Mouse (Mus musculus) megakaryocyte, embryonic 14.5 days (primary cell): ENCODE measurements around the gene Hs3st4. TPM values are rescaled to one million over a fixed set of nuclear protein-coding genes. Genes with fewer than 3 reads are reported as not detected.

Experiments
- H3K27me3 ChIP-seq: replicated peaks from 2 replicates; pipeline ENCODE3; 2012; ENCODE audit warnings: inconsistent platforms
- H3K36me3 ChIP-seq: replicated peaks from 2 replicates; pipeline ENCODE3; 2012; ENCODE audit warnings: low read length, inconsistent platforms, mixed read lengths
- H3K4me1 ChIP-seq: 2 replicates; pipeline ENCODE4 v1.6.1; 2012; ENCODE audit warnings: inconsistent platforms
- H3K4me3 ChIP-seq: replicated peaks from 2 replicates; pipeline ENCODE3; 2012; ENCODE audit warnings: moderate library complexity, mild to moderate bottlenecking, inconsistent platforms
- H3K9me3 ChIP-seq: 2 replicates; pipeline ENCODE4 v1.6.1; 2012; ENCODE audit warnings: inconsistent platforms
- FLI1 ChIP-seq: IDR thresholded peaks from 2 replicates; pipeline ENCODE4 v1.6.1; 2012; ENCODE audit warnings: low read length, inconsistent platforms, mixed read lengths
- GATA1 ChIP-seq: IDR thresholded peaks from 3 replicates; pipeline ENCODE4 v1.6.1; 2012; ENCODE audit warnings: mixed read lengths, low read length, inconsistent platforms, borderline replicate concordance
- polyA plus RNA-seq: library from polyadenylated mRNA; stranded (reverse); fragments of >175 nt; gene quantifications from 2 replicates; pipeline ENCODE4 v1.2.3, GENCODE M21; 2012; ENCODE audit warnings: low replicate concordance; ENCODE audit not compliant: insufficient read depth

Hs3st4 gene
- polyA plus RNA-seq, 1 experiment, result not detected

- TF ChIP-seq FLI1, result no peak
- Histone ChIP-seq H3K4me1 (no peaks in the 10 kb centered on the region), H3K36me3 (no peaks in the 10 kb centered on the region), H3K4me3 (no peak overlapping the region), H3K27me3 (no peaks in the 10 kb centered on the region), H3K9me3 (no peaks in the 10 kb centered on the region)
Observed at GRCm38 (mm10) chr7:124129019-124129418, 146.3 kb downstream of the Hs3st4 start.

- no peaks in the 10 kb centered on the region for H3K27me3 ChIP-seq
- H3K4me3 ChIP-seq, result no peak overlapping the region
- no peaks in the 10 kb centered on the region for H3K9me3 ChIP-seq
- H3K36me3 ChIP-seq, result no peaks in the 10 kb centered on the region
- no peaks in the 10 kb centered on the region for H3K4me1 ChIP-seq
- TF ChIP-seq FLI1, result no peak
- TF ChIP-seq GATA1, result no peak
Observed at GRCm38 (mm10) chr7:124131312-124131711, 148.6 kb downstream of the Hs3st4 start.

DNA sequence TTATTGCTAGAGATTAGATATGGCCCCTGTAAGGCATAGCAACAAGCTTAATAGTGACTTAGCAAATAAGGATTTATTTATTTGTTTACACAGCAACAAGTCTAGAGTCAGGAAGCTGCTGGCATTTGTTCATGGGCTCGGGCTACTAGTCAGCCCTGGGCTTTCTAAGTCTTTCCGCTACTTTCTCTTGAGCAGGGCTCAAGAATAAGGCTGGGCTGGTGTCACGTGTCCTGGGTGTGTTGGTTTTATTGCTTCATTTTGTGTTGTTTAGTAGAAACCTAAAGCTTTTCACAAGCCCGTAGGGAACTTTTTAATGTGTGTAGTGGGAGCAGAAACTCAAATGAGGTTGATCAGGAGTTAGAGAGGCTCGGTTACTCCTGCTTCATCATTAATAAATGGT, 153.5 kb downstream of the Hs3st4 start:
- Histone ChIP-seq H3K4me3 (no peak overlapping the region), H3K27me3 (no peaks in the 10 kb centered on the region), H3K36me3 (no peaks in the 10 kb centered on the region), H3K9me3 (no peaks in the 10 kb centered on the region), H3K4me1 (no peaks in the 10 kb centered on the region)
- TF ChIP-seq GATA1, result no peak
- TF ChIP-seq FLI1, result no peak

DNA sequence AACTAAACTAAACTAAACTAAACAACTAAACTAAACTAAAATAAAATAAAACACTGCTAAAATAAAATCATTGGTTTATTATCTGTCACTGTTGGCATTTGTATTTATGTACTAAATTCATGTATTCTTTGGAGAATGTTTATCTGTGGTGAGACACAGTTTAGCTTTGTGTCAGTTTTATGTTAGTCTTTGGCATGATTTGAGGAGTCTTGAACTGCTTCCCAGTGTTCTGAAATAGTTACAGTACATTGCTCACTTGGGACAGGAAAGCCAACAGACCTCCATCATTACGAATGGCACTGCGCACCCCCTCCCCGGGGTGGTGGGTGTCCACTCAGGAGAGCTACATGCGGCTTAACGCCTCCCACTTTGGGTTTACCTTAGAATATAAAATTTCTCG, 158.6 kb downstream of the Hs3st4 start:
- TF ChIP-seq FLI1 (no peak), GATA1 (no peak)
- Histone ChIP-seq H3K27me3 (no peaks in the 10 kb centered on the region), H3K4me1 (no peaks in the 10 kb centered on the region), H3K4me3 (no peak overlapping the region), H3K36me3 (no peaks in the 10 kb centered on the region), H3K9me3 (peaks cover 4% of the 10 kb centered on the region)

DNA sequence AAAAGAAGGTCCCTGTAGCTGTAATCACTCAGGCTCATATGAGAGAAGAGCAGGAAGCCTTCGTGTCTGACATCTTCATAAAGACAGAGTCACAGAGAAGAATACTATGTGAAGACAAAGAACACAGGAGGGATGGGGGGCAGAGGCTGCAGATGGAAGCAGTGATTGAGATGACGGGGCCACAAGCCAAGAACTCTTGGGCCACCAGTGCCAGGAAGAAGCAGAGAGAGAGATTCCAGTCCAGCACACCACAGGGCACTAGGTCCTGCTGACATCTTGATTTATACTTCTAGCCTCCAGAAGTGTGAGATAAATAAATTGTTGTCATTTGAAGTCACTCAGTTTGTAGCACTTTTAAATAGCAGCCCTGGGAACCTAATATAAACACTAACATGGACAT, 168.2 kb downstream of the Hs3st4 start:
- H3K4me1 ChIP-seq, result no peaks in the 10 kb centered on the region
- no peak overlapping the region for H3K4me3 ChIP-seq
- TF ChIP-seq FLI1 (no peak), GATA1 (no peak)

GRCm38 (mm10) chr7:124163301-124163700, 180.6 kb downstream of the Hs3st4 start:
- H3K4me3 ChIP-seq, result no peak overlapping the region
- no peak for TF ChIP-seq GATA1
- TF ChIP-seq FLI1, result no peak
- no peaks in the 10 kb centered on the region for H3K27me3 ChIP-seq
- no peaks in the 10 kb centered on the region for H3K36me3 ChIP-seq
- H3K4me1 ChIP-seq, result no peaks in the 10 kb centered on the region
- H3K9me3 ChIP-seq, result no peaks in the 10 kb centered on the region

More for the DNA sequence above, 168.2 kb downstream of the Hs3st4 start:
- Histone ChIP-seq H3K9me3 (peaks cover 17% of the 10 kb centered on the region), H3K27me3 (no peaks in the 10 kb centered on the region), H3K36me3 (no peaks in the 10 kb centered on the region)

DNA sequence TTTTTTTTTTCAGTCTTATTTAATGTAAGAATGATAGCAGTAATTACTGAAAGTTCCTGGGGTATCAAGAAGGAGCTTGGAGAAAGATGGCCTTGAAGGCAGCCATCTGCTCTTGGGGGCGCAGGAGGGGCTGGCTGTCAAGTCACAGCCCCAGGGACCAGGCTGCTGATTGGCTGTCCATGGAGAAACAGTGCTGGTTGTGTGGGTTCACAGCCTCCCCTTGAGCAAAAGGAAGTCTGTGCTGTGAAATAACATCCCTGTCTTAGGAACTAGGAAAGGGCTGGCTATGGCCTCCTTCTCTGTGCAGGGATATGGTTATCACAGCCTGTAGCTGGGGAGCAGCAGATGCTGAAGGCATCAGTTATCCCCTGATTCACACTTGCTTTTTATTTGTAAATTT, 183.6 kb downstream of the Hs3st4 start:
- no peak overlapping the region for H3K4me3 ChIP-seq
- H3K9me3 ChIP-seq, result peaks cover 3% of the 10 kb centered on the region; the same call in 1 of the 2 replicates
- H3K27me3 ChIP-seq, result no peaks in the 10 kb centered on the region
- no peaks in the 10 kb centered on the region for H3K4me1 ChIP-seq
- no peak for TF ChIP-seq GATA1
- no peak for TF ChIP-seq FLI1
- no peaks in the 10 kb centered on the region for H3K36me3 ChIP-seq

DNA sequence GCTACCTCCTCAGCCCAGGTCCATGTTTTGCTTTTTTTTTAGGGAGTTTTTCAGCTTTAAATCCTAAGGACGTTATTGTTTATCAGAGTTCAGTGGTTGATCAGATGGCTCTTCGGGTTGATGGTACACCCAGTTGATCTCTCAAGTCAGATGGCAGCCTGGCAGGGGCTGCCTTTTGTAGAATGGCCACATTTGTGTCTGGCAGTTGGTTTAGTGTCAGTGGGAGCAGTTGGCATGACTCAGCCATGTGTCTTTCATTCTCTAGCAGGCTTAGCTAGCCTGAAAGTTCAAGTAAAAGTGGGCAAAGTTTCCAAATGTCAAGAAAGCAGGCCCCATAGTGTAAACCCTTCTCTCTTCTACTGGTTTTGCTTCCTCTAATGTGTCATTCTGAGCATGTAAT, 186.1 kb downstream of the Hs3st4 start:
- TF ChIP-seq FLI1 (no peak), GATA1 (no peak)
- Histone ChIP-seq H3K36me3 (no peaks in the 10 kb centered on the region), H3K4me1 (no peaks in the 10 kb centered on the region), H3K27me3 (no peaks in the 10 kb centered on the region), H3K4me3 (no peak overlapping the region), H3K9me3 (peaks cover 3% of the 10 kb centered on the region; the same call in 1 of the 2 replicates)

GRCm38 (mm10) chr7:124170001-124170400, 187.3 kb downstream of the Hs3st4 start:
- Histone ChIP-seq H3K4me3 (no peak overlapping the region), H3K27me3 (no peaks in the 10 kb centered on the region), H3K9me3 (peaks cover 3% of the 10 kb centered on the region; the same call in 1 of the 2 replicates), H3K36me3 (no peaks in the 10 kb centered on the region), H3K4me1 (no peaks in the 10 kb centered on the region)
- TF ChIP-seq GATA1 (no peak), FLI1 (no peak)

DNA sequence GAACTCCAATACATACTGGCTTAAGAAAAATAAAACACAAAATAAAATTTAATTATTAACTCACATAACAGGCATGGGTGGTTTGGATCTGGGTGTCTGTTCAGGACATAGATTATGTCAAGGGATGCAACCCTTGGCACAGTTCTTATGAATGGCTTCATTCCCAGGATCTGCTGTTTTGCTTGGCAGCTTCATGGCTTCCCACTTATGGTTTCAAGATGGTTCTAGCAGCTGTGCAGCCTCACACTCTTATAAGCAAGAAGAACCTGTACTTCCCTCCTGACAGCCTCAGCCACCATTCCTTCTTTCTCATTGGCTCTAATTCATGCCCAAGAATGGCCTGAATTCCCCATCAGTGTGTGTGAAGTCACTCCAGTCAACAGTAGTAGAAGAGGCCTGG, 189.3 kb downstream of the Hs3st4 start:
- H3K36me3 ChIP-seq, result no peaks in the 10 kb centered on the region
- no peaks in the 10 kb centered on the region for H3K27me3 ChIP-seq
- no peaks in the 10 kb centered on the region for H3K4me1 ChIP-seq
- peaks cover 11% of the 10 kb centered on the region for H3K9me3 ChIP-seq
- TF ChIP-seq FLI1 (no peak), GATA1 (no peak)
- H3K4me3 ChIP-seq, result no peak overlapping the region

- Histone ChIP-seq H3K9me3 (peaks cover 13% of the 10 kb centered on the region; the same call in 1 of the 2 replicates), H3K27me3 (no peaks in the 10 kb centered on the region), H3K36me3 (no peaks in the 10 kb centered on the region), H3K4me3 (no peak overlapping the region), H3K4me1 (no peaks in the 10 kb centered on the region)
- no peak for TF ChIP-seq FLI1
- TF ChIP-seq GATA1, result no peak
Observed at GRCm38 (mm10) chr7:124180926-124181325, 198.3 kb downstream of the Hs3st4 start.
